ENCODE assay signal across 18 mouse cellular contexts in the genomic region with DNA sequence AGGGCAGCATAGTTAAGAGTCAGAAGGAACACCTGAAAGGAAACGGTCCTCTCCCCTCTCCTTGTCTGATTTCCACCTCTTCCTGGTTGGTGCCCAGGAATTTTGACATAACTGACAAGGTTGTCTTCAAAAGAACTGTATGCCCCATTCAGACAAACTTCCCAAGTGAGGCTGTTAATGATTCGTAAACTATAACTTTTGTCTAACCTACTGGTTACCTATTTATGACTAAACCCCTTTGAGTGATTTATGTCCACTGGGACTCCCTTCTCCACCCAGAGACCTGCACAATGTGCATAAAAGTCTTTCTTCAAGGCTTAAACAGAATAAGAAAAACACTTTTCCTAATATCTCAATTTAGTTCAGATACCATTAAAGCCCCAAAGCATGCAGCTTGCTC. TPM values are rescaled to one million over a fixed set of nuclear protein-coding genes. Genes with fewer than 3 reads are reported as not detected.
"Had no signal": no experiment of that assay in that cellular context is flagged by ENCODE, and none has a peak within 500 bp of the region (broad histone marks: within the 10 kb centered on the region; RNA-seq: fewer than 3 reads in every experiment).

No protein-coding gene starts in this region.

- ATAC-seq: lung, postnatal 0 days; midbrain, embryonic 13.5 days; midbrain, embryonic 15.5 days had no signal

- H3K36me3 ChIP-seq: lung, embryonic 15.5 days; midbrain, embryonic 13.5 days; midbrain, embryonic 15.5 days; neural tube, embryonic 12.5 days; stomach, embryonic 15.5 days had no signal

- H3K4me2 ChIP-seq: lung, embryonic 15.5 days; midbrain, embryonic 11.5 days; midbrain, embryonic 13.5 days; midbrain, embryonic 15.5 days; neural tube, embryonic 12.5 days; stomach, embryonic 15.5 days had no signal

- DNase-seq: lung, adult 2 months; lung, postnatal 14 days; lung, postnatal 36 days; right cerebral cortex, postnatal 14 days; thymus, adult 2 months; thymus, postnatal 25 days; thymus, postnatal 4 days had no signal

- H3K9ac ChIP-seq: lung, embryonic 15.5 days; midbrain, embryonic 13.5 days; midbrain, embryonic 15.5 days; neural tube, embryonic 12.5 days; stomach, embryonic 15.5 days had no signal

- H3K4me1 ChIP-seq: lung, embryonic 15.5 days; megakaryocyte, embryonic 14.5 days; midbrain, embryonic 13.5 days; midbrain, embryonic 15.5 days; neural tube, embryonic 12.5 days; stomach, embryonic 15.5 days had no signal

- H3K27ac ChIP-seq: lung, embryonic 15.5 days; macrophage; midbrain, embryonic 13.5 days; midbrain, embryonic 15.5 days; neural tube, embryonic 12.5 days; stomach, embryonic 15.5 days; stomach, postnatal 0 days had no signal

- H3K4me3 ChIP-seq: lung, embryonic 15.5 days; megakaryocyte, embryonic 14.5 days; midbrain, embryonic 13.5 days; midbrain, embryonic 15.5 days; neural tube, embryonic 12.5 days; stomach, embryonic 15.5 days had no signal

- H3K9me3 ChIP-seq: lung, embryonic 15.5 days; megakaryocyte, embryonic 14.5 days; midbrain, embryonic 13.5 days; midbrain, embryonic 15.5 days; neural tube, embryonic 12.5 days; stomach, embryonic 15.5 days had no signal

- H3K27me3 ChIP-seq: lung, embryonic 15.5 days; midbrain, embryonic 13.5 days; midbrain, embryonic 15.5 days; neural tube, embryonic 12.5 days; stomach, embryonic 15.5 days had no signal

RNA-seq across cellular contexts. Expression of a gene that starts 10.2 kb away (rescaled TPM):
- polyA plus RNA-seq: lung, embryonic 15.5 days; lung, postnatal 0 days; macrophage; spleen, adult 2 months; stomach, embryonic 15.5 days; thymus, adult 2 months had no signal
